Mouse (Mus musculus) mouse embryonic stem cell (cell line): ENCODE results near the gene Fam98c.
"Not testable (repeated sequence)": the region's sequence is repeated elsewhere in the genome, so short reads cannot be mapped to it uniquely, and the experiment has no call there.

Experiments
- in situ Hi-C, 2 experiments: fragments of 300-500 bp; cut with MboI; formaldehyde crosslinking; loops; 1 replicate in 1 of 2; 3 replicates in 1 of 2; pipeline ENCODE4 v1.14.3; 2019 to 2020; ENCODE audit warnings: low sequenced_read_pairs in 2 of 2, low pct_unique_long_range_greater_than_20kb in 1 of 2, mixed read lengths in 1 of 2; ENCODE audit not compliant: unreplicated experiment in 1 of 2

Fam98c gene

DNA sequence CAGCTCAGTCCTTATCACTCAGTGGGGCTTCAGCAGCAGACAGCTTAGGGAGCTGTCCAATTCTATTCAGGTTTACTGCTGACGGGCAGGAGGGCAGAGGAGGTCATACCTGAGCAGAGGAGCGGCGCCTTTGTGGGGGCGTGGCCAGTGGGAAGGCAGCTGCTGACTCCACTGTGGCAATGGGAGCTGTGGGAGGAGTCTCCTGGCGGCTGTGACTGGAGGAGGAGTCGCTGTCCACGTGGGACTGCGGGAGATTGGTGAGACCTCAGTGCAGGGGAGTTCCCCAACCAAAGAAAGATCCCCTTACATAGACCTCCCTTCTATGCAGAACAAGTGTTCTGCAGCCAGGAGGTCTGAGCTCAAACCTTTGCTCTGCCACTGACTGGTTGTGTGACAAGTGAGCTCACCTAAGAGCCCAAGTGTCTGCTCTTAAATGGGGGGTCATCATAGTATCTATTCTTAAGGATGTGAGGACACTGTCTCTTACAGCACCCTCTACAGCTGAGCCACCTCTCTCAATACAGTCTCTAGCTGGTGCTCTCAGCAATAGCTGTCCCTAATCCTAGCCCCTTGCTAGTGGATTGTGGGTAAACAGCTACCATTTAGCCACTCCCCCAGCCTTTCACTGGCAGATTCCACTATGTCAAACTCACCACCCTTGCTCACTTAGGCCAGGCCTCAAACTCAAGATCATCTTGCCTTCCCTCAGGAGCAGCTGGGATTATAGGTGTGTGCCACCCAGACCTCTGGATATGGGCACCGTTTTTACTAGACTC is 6.9 kb upstream of the Fam98c start:
- in situ Hi-C loops = no loop called here

DNA sequence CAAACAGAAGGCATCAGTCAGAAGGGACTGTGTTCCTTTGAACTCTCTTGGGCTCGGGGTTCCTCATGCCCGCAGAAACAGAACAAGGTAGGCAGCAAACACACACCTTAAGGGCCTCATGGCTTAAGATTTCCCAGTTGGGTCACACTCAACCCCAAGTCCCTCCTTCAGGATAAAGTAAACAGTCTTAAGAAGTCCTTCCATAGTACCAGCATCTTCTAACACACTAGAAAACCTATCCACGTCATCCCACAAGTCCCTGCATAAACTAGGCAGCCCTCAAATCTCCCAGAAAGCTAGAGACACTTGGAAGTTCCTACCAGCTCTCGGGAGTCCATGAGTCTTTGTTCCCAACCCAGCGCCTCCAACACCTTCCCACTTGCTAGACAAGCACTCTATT is 6.3 kb upstream of the Fam98c start:
- in situ Hi-C loops = no loop called here

DNA sequence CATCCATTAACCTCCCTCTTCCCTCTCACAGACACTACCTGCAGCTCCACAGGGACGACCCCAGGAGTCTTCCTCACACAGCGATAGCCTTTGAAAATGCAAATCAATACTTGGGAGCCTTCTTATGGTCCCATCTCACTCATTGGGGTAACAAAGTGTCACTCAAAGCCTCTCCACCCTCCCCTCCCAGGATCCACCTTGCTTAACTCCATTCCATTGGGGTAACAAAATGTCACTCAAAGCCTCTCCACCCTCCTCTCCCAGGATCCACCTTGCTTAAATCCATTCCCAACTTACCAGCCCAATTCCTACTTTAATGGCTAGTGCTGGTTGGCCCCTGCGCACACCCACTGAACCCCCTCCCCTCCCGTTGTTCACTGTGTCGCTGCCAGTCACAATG is 2.2 kb upstream of the Fam98c start:
- in situ Hi-C loops = no loop called here

DNA sequence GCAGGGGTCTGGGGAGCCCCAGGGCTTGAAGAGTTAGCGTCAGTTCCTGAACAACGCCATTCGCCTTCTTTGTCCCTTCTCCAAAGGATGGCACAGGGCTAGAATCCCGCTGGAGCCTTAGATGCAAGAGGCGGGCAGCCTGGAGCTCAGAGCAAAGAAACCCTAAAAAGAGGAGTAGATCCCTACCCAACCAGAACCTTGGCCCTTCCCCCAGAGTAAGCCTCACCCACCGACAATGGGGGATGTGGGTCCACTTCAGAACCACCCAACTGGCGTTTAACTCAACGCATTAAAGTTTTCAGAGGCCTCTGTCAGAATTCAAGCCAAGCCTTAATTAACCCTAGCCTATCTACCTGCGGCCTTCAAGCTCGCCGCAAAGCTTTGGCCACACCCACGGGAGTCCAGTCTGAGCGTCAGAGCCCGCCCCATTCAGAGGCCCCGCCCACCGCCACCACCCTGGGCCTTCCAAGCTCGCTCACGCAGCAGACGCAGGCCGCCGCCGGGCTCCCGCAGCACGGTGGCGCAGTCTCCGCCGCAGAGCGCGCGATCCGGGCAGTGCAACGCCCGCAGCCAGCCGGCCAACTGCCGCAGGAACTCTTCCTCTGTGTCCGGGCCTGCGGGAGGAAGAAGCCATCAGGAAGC is 717 bp downstream of the Fam98c start:
- in situ Hi-C loops = no loop called here

DNA sequence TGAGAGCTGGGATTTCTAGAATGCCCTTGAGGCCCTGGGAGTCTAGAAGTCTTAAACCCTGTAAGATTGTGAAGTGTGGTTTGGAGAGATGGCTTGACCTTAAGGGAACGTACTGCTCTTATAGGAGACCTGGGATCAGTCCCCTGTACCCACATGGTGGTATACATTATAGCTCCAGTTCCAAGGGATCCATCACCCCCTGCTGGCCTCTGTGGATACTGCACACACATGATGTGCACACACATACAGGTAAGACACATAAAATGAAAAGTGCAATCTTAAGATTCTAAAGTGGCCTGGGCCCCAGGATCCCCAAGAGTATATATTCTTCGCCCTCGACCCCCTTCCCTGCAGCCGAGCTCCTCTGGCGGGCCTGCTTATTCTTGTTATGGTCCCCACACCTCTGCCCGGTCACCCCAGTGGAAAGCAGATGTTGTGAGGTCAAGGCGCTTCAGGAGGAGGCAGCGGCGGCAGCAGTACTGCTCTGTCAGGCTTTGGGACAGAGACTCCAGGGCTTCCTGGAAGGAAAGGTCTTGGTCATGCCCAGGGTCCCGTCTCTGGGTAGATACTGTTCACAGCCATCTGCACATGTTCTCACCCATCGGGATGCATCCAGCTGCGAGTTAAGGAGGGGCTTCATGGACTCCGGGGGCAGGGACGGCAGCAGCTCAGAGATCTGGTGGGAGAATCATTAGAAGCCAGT is 1.9 kb downstream of the Fam98c start:
- in situ Hi-C loops = no loop called here

DNA sequence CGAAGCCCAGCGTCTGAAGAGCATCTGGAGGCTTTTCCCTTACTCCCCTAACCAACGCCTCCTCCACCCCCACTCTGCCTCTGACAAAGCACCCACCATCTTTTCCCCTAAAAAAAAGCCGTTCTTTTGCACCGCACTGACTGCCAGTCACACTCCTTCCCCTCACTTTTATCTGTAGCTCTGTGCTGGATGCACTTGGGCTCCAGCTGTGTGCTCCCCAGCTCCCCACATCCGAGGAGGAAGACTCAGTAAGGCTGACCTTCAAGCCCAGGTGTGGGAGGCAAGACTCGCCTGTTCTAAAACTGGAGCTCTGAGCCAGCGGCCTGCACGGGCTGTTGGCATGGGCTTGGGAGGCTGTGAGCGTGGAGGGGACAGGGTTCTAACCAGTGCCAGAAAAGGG is 4.5 kb downstream of the Fam98c start:
- in situ Hi-C loops = no loop called here

DNA sequence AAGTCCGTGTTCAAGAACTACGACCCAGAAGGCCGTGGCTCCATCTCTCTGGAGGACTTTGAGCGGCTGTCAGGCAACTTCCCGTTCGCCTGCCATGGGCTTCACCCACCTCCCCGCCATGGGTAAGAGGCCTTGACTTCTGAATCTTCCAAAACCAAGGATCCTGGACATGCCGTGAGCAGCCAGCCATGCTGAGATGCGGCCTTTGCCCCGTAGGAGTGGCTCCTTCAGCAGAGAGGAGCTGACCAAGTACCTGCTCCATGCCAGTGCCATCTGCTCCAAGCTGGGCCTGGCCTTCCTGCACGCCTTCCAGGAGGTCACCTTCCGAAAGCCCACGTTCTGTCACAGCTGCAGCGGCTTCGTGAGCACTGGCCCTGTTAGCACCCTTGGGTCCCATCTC is 7.3 kb downstream of the Fam98c start:
- in situ Hi-C loops = no loop called here

DNA sequence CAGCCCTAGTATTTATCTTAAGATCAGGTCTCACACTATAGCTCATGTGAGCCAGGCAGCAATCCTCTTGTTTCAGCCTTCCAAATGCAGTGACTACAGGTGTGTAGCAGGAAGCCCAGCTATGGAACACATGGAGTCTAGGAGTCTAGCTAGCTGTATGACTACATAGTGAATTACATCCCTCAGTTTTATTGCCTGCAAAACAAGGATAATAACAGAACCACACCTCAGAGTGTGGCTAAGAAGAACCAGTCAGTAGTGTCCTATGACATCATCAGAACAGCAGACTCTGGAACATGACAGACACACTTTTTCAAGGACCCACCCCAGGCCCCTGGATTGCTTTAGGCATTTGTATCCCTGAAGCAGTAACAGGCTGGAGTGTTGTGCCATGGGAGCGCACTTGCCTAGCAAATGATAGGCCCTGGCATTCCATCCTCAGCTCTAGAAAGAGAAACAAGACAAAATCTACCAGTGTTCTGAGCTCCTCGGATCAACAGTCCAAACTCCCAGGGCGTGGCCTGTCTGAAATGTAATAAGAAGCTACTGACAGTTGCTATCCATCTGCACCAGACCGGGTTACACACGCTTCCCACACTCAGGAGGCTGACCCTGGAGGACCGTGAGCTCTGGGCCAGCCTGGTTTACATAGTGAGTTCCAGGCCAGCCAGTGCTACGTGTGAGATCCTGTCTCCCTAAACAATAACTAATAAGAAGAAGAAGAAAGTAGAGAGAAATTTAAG is 9.2 kb downstream of the Fam98c start:
- in situ Hi-C loops = no loop called here

DNA sequence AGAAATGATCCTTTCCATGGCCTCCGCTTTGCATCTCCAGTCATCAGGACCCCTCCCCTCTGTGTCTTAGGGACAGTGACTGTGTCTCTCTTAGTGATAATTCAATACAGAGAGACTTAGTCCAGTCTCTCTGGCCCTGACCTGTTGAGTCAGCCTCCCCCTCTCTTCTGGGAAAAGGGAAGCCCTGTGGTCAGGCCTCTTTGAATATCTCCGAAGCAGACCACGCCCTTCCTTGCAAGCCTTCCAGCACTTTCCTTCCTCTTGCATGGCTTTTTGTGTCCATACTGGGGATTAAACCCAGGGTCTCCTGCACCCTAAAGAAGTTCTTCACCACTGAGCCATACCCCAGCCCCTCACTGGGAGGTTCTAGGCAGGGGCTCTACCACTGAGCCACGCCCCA is 12.0 kb downstream of the Fam98c start:
- in situ Hi-C loops = no loop called here

DNA sequence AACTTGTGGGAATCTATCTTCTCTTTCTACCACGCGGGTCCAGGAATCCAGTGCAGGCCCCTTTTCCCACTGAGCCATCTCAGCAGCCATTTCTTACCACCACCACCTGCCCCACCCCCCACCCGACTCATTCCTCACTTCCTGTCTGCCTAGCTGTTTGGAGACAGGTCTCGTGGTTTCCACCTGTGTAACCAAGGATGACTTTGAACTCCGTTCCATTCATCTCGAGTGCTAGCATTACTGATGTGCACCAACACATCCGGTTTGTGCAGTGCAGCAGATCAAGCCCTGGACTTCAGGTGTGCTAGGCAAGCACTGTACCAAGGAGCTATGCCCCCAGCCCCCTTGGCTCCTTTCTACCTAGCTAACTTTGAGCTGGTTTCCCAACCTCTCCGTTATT is 14.6 kb downstream of the Fam98c start:
- in situ Hi-C loops = no loop called here

DNA sequence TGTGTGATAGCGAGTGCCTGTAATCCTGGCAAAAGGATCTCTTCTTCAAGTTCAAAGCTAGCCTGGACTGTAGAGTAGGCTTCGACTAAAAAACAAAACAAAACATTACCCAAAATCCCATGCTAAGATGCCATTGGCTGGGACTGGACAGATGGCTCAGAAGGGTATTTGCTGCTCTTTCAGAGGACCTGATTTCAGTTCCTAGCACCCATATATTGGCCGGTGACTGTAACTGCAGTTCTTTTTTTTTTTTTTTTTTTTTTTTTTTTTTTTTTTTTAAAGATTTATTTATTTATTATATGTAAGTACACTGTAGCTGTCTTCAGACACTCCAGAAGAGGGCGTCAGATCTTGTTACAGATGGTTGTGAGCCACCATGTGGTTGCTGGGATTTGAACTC is 16.8 kb downstream of the Fam98c start:
- in situ Hi-C loops = not testable (repeated sequence)

DNA sequence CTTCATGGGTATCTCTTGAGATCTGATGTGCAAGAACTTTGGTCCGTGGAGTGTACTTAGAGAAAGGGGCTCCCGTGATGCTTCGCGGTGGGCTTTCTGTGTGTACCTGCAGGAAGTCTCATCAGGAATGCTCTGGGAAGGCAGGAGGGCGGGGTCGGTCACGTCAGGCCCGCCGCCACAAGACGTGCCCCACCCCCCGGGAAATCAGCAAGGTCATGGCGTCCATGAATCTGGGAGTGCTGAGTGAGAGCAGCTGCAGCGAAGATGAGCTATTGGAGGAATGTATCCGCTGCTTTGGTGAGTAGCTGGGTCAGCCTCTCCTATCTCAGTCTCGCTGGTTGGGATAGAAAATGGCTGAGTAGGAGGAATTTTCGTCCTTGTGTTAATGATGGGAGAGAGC is 18.6 kb downstream of the Fam98c start:
- in situ Hi-C loops = no loop called here

DNA sequence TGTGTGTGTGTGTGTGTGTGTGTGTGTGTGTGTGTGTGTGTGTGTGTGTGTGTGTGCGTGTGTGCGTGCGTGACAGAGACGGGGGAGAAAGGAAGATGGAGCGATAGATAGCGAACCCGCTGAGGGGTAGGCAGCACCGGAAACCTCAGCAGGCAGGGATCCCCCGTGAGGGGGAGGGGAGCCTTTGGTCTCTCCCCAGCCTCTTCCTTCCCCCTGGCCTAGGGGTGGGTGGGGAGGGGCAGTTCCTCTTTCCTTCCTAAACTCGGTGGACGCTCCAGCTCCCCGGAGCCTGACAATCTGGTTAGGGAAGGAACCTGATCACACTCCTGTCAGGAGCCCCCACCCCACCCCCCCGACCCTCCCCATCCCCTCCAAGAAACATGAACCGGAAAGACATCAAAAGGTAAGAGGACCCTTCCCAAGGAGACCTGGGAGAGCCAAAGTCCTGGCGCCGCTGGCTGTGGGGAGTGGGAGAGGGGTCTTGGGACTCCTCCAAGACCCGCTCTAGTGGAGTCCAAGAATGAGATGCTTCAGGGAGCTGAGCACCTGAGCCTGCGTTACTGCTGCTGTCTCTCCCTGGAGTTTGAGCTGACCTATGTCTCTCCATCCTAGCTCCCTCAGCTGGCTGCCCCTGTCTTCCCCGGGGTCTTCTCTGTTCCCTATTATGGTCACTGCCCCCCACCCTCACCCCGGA is 21.2 kb downstream of the Fam98c start, which contains the start of gene Rasgrp4:
Rasgrp4 (plus strand) TSS at position 159 of the 694 bp plus-strand sequence.
- in situ Hi-C loops = no loop called here

DNA sequence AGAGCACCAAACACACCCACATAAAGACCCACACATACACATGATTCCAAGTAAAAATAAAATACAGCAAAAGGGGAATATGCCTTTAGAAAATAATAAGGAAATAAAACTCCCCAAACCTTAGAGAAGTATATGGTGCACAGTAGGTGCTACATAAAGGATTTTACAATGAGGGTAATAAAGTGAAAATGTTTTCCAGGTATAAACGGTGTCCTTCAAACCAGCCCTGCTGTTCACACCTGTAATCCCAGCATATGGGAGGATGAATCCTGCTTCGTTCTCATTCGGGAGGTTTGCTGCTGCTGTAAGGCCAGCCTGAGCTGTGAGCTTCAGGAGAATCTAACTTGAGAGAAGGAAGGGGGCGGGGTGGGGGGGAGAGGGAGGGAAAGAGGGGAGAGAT is 21.8 kb downstream of the Fam98c start:
- in situ Hi-C loops = no loop called here

DNA sequence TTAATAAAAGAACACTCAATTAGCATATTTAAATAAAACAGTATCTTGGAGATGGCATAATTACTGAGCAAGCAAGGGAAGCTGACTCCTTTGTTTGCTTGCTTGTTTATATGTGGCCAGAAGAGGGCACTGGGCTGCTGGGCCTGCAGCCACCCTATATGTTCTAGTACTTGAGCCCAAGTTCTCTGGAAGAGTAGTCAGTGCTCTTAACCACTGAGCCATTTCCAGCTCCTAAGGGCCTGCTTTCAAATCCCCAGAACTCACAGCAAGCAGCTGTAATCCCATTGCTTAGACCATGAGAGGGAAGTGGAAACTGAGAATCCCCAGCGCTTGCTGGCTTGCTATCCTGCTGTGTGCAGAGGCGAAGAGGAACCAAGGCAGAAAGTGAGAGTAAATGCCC is 27.3 kb downstream of the Fam98c start:
- in situ Hi-C loops = no loop called here

DNA sequence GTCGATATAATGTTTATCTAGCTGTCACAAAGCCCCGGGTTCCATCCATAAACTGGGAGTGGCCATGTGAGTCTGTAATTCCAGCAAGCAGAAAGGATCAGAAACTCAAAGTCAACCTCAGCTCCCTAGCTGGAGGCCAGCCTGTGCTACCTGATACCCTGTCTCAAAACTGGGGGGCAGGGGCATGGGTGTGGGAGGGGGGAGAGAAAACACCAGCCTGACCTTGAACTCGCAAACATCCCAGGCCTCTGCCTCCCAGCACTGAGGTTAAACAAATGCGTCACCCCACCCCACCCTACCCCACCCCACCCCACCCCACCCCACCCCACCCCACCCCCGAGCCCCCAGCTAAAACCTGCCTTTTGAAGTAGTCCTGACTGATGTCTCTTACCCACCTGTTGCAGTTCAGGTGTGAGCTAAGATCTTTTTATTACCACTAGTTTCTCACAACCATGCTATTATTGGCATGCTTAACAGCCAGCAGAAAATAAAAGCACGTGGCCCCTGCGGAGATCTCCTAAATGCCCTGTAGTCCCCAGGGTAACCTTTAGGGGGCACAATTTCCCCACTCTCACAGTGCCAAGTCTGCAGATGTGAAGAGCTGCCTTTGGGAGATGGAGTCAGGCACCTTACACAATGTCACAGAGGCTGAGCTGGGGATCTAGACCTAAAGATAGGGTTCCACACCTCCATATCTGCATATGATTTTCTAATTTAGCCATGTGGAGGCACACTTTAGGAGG is 29.7 kb downstream of the Fam98c start:
- in situ Hi-C loops = no loop called here

DNA sequence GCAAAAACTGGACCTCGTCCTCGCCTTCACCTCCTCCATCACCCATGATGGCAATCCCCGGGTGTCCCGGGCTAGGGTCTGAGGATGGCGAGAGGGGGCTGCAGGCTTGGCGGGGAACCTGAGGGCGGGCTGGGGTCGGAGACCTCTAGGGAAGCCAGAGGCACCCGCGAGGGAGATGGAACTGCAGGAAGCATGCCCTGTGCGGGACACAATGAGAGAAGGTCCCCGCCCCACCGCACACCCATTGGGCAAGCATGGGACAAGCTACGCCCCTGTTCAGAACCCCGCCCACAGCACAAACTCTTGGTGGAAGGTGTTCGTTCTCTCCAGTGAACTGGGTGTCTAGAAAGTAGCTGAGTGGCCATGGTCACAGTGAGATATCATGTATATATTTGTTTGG is 31.1 kb downstream of the Fam98c start, which contains the start of gene Ryr1:
Ryr1 (minus strand) TSS at position 210 of the 400 bp plus-strand sequence.
- in situ Hi-C loops = no loop called here
